Mouse (Mus musculus) cerebellum, postnatal 14 days (tissue): ENCODE data around the gene Srsf5.

ENCODE experiments used
- DNase-seq, 2 experiments: peaks; one replicate each; pipeline ENCODE4 v3.0.0; 2021; ENCODE audit warnings: mixed read lengths in 2 of 2

The Srsf5 gene

DNA sequence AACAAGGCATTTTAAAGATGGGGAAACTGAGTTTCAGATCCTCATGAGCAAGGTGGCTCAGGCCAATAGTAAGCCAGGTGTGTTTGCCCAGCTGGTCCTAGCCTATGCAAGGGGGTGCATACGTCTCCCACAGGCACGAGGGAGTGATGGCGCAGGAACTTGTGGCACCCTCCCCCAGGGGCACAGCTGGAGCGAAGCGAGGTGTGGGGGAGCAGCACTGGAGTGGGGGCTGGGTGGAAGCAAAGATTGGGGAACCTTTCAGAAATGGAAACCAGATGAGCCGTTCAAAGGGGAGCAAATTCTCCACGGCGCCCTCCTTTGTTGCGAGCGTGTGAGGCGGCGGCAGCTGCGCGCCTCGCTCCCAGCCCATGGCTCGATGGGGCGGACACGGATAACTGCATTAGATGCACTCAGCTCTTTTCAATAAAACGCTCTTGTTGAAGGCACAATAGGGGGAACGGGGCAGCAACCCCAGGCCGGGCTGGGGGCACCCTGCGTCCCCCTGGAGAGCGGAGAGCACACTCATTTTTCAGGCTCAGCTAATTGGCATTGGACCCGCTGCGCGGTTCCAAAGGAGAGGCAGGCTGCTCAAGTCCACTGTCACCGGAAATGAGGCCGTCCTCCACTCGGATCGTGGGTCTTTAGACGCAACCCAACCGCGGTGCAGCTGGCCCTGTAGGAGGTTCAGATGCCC lies 53.4 kb downstream of the Srsf5 start:
- no peak for DNase-seq
